Mouse (Mus musculus): ENCODE measurements around the gene Ncoa3. TPM values are rescaled to one million over a fixed set of nuclear protein-coding genes. Genes with fewer than 3 reads are reported as not detected.

The Ncoa3 gene
- polyA plus RNA-seq, 2 experiments = 3.3 to 4.4 TPM

GRCm38 (mm10) chr2:166054002-166054539 is 61.6 kb downstream of the Ncoa3 start:
- WGBS (ENCODE audit: insufficient replicate concordance) = 82% methylated on average over 14 of the region's 14 CpGs

GRCm38 (mm10) chr2:166059684-166060423 is 67.4 kb downstream of the Ncoa3 start:
- DNase-seq (ENCODE audit: low read depth in 3 of 3, low spot score in 3 of 3) (no peak), ATAC-seq (ENCODE audit: insufficient read depth) (no peak)
- Histone ChIP-seq H3K4me1 (replicated peaks; ENCODE audit: control insufficient read depth in 2 of 2, insufficient read depth in 2 of 2, low read length in 1 of 2) (no peaks in the 10 kb centered on the region), H3K9ac (replicated peaks) (no peak overlapping the region), H3K27me3 (ENCODE audit: control insufficient read depth, insufficient read depth, low read length) (no peaks in the 10 kb centered on the region), H3K27ac (no peak overlapping the region), H3K36me3 (replicated peaks; ENCODE audit: control insufficient read depth, insufficient read depth, low read depth) (no peaks in the 10 kb centered on the region; the same call in 1 of the 2 replicates), H3K9me3 (ENCODE audit: control insufficient read depth, low read length) (no peaks in the 10 kb centered on the region), H3K4me2 (ENCODE audit: low read depth) (no peak overlapping the region), H3K4me3 (ENCODE audit: insufficient read depth in 1 of 2, low read depth in 2 of 2, low read length in 2 of 2) (no peak overlapping the region)
- 55% methylated on average over 7 of the region's 7 CpGs for WGBS (ENCODE audit: insufficient replicate concordance)
- no peak for TF ChIP-seq EP300 (IDR thresholded peaks at IDR 0.05; ENCODE audit: low read depth)
- peak; percentile 63 for TF ChIP-seq CTCF (IDR thresholded peaks at IDR 0.05; ENCODE audit: low read depth)

More at GRCm38 (mm10) chr2:166054002-166054539, 61.6 kb downstream of the Ncoa3 start:
- DNase-seq (ENCODE audit: low read depth in 3 of 3, low spot score in 3 of 3) (no peak), ATAC-seq (ENCODE audit: insufficient read depth) (no peak)
- TF ChIP-seq EP300 (IDR thresholded peaks at IDR 0.05; ENCODE audit: low read depth) (no peak), CTCF (IDR thresholded peaks at IDR 0.05; ENCODE audit: low read depth) (no peak)
- Histone ChIP-seq H3K27me3 (ENCODE audit: control insufficient read depth, insufficient read depth, low read length) (no peaks in the 10 kb centered on the region), H3K36me3 (replicated peaks; ENCODE audit: control insufficient read depth, insufficient read depth, low read depth) (no peaks in the 10 kb centered on the region; the same call in 1 of the 2 replicates), H3K9me3 (ENCODE audit: control insufficient read depth, low read length) (no peaks in the 10 kb centered on the region), H3K27ac (no peak overlapping the region), H3K4me2 (ENCODE audit: low read depth) (no peak overlapping the region), H3K4me3 (ENCODE audit: insufficient read depth in 1 of 2, low read depth in 2 of 2, low read length in 2 of 2) (no peak overlapping the region), H3K9ac (replicated peaks) (no peak overlapping the region), H3K4me1 (replicated peaks; ENCODE audit: control insufficient read depth in 2 of 2, insufficient read depth in 2 of 2, low read length in 1 of 2) (no peaks in the 10 kb centered on the region)

DNA sequence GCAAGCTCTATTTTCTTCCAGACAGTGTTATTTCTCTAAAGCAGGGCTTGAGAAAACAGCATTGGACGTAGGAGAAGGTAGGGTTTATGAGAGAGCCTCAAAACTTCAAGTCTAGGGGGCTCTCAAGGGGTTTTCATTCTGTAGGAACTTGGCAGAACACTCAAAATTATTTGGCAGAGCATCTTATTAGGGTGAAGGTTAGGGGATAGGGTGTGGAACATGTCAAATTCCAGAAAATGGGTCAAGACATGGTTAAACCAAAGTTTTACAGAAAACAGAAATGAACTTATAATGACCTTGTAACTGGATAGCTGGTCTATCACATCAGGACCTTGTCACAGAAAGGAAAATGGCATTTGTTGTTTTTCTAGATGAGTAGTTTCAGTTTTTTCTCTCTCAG is 69.6 kb downstream of the Ncoa3 start:
- H3K9me3 ChIP-seq (ENCODE audit: control insufficient read depth, low read length) = no peaks in the 10 kb centered on the region
- no peak overlapping the region for H3K4me3 ChIP-seq (ENCODE audit: insufficient read depth in 1 of 2, low read depth in 2 of 2, low read length in 2 of 2)
- no peaks in the 10 kb centered on the region for H3K4me1 ChIP-seq (replicated peaks; ENCODE audit: control insufficient read depth in 2 of 2, insufficient read depth in 2 of 2, low read length in 1 of 2)
- TF ChIP-seq CTCF (IDR thresholded peaks at IDR 0.05; ENCODE audit: low read depth) = no peak
- no peaks in the 10 kb centered on the region for H3K27me3 ChIP-seq (ENCODE audit: control insufficient read depth, insufficient read depth, low read length)
- WGBS (ENCODE audit: insufficient replicate concordance) = 50% methylated on average over 1 of the region's 1 CpGs
- H3K4me2 ChIP-seq (ENCODE audit: low read depth) = no peak overlapping the region
- no peak for DNase-seq (ENCODE audit: low read depth in 3 of 3, low spot score in 3 of 3)
- no peak overlapping the region for H3K27ac ChIP-seq
- ATAC-seq (ENCODE audit: insufficient read depth) = no peak
- H3K36me3 ChIP-seq (replicated peaks; ENCODE audit: control insufficient read depth, insufficient read depth, low read depth) = no peaks in the 10 kb centered on the region; the same call in 1 of the 2 replicates
- H3K9ac ChIP-seq (replicated peaks) = no peak overlapping the region

- H3K27me3 ChIP-seq (ENCODE audit: control insufficient read depth, insufficient read depth, low read length) = no peaks in the 10 kb centered on the region
- DNase-seq (ENCODE audit: low read depth in 3 of 3, low spot score in 3 of 3) (no peak), ATAC-seq (ENCODE audit: insufficient read depth) (no peak)
- no peak overlapping the region for H3K9ac ChIP-seq (replicated peaks)
- no peaks in the 10 kb centered on the region for H3K9me3 ChIP-seq (ENCODE audit: control insufficient read depth, low read length)
- no peak overlapping the region for H3K27ac ChIP-seq
- H3K4me3 ChIP-seq (ENCODE audit: insufficient read depth in 1 of 2, low read depth in 2 of 2, low read length in 2 of 2) = no peak overlapping the region
- WGBS (ENCODE audit: insufficient replicate concordance) = 77% methylated on average over 8 of the region's 8 CpGs
- no peak overlapping the region for H3K4me2 ChIP-seq (ENCODE audit: low read depth)
- H3K4me1 ChIP-seq (replicated peaks; ENCODE audit: control insufficient read depth in 2 of 2, insufficient read depth in 2 of 2, low read length in 1 of 2) = no peaks in the 10 kb centered on the region
- TF ChIP-seq CTCF (IDR thresholded peaks at IDR 0.05; ENCODE audit: low read depth) (no peak), EP300 (IDR thresholded peaks at IDR 0.05; ENCODE audit: low read depth) (no peak)
- no peaks in the 10 kb centered on the region; the same call in 1 of the 2 replicates for H3K36me3 ChIP-seq (replicated peaks; ENCODE audit: control insufficient read depth, insufficient read depth, low read depth)
These were observed 70.0 kb downstream of the Ncoa3 start for GRCm38 (mm10) chr2:166062431-166062830.

- ATAC-seq (ENCODE audit: insufficient read depth) (no peak), DNase-seq (ENCODE audit: low read depth in 3 of 3, low spot score in 3 of 3) (no peak)
- no peak overlapping the region for H3K4me3 ChIP-seq (ENCODE audit: insufficient read depth in 1 of 2, low read depth in 2 of 2, low read length in 2 of 2)
- no peaks in the 10 kb centered on the region for H3K27me3 ChIP-seq (ENCODE audit: control insufficient read depth, insufficient read depth, low read length)
- no peaks in the 10 kb centered on the region for H3K9me3 ChIP-seq (ENCODE audit: control insufficient read depth, low read length)
- 77% methylated on average over 4 of the region's 4 CpGs for WGBS (ENCODE audit: insufficient replicate concordance)
- no peak overlapping the region for H3K4me2 ChIP-seq (ENCODE audit: low read depth)
- TF ChIP-seq EP300 (IDR thresholded peaks at IDR 0.05; ENCODE audit: low read depth) (no peak), CTCF (IDR thresholded peaks at IDR 0.05; ENCODE audit: low read depth) (no peak)
- peaks cover 4% of the 10 kb centered on the region for H3K36me3 ChIP-seq (replicated peaks; ENCODE audit: control insufficient read depth, insufficient read depth, low read depth)
- no peak overlapping the region for H3K9ac ChIP-seq (replicated peaks)
- no peak overlapping the region for H3K27ac ChIP-seq
- no peaks in the 10 kb centered on the region for H3K4me1 ChIP-seq (replicated peaks; ENCODE audit: control insufficient read depth in 2 of 2, insufficient read depth in 2 of 2, low read length in 1 of 2)
These were observed 74.0 kb downstream of the Ncoa3 start for GRCm38 (mm10) chr2:166066434-166066833.

Data from liver, embryonic 14.5 days (tissue).